In the genomic region with DNA sequence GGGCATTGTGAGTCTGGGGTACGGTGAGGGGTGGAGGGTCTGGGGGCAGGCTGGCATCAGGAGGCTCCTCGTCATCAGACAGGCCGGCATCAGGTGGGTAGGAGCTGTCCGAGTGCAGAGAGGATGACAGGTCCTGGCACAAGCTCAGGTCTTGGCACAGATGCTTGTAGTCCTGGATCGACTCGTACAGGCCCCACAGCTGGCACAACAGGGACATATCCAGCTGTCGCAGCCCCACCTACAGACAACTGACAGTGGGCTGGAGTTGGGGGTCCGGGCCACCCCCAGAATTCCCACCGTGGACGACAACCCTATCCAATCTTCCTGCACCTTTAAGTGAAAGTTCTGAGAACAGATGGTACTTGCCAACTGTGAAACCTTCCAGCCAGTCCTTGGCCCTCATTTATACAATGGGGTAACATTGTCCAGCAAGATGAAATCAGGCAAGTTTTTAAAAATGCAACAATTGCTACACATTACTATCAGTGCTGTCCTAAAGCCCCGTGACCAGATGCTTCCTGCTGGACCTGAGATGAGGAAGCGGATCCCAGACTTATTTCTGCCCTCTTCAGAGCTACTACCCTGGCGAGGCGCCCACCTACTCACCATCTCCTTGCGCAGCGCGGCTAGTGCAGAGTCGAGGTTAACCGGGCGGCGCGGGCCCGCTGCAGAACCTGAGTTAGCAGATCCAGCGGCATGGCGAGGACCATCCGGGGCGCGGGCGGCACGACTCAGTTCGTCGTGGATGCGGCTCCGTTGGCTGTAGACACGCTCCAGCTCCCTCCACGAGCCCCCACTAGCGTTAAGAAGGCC, we compare ENCODE assay signal across 8 mouse cellular contexts. TPM values are rescaled to one million over a fixed set of nuclear protein-coding genes. Genes with fewer than 3 reads are reported as not detected.
DNase-seq lines count a peak whose midpoint lies in the region; ATAC-seq and TF ChIP-seq lines count a peak whose summit lies in the region.

No protein-coding gene starts in this region.

- H3K4me2 ChIP-seq in intestine, postnatal 0 days (replicated peaks; ENCODE audit: low read depth) = peak overlapping the region; percentile 95
- peak overlapping the region; percentile 92 for H3K4me2 ChIP-seq in liver, embryonic 12.5 days
- peak overlapping the region; percentile 99 for H3K4me2 ChIP-seq in neural tube, embryonic 14.5 days (ENCODE audit: low read depth, low read length)

- intact Hi-C loops in gastrocnemius, postnatal 36 days (cut with DNase I) = loop anchor here (1.0 to 5.0 kb wide), 3 partner anchors 18 to 43 kb away; a partner anchor contains a TSS

- peak overlapping the region; percentile 87 for H3K9ac ChIP-seq in intestine, postnatal 0 days (ENCODE audit: low read depth, low read length)
- H3K9ac ChIP-seq in liver, embryonic 12.5 days = peak overlapping the region; percentile 98
- H3K9ac ChIP-seq in neural tube, embryonic 14.5 days (replicated peaks; ENCODE audit: low read depth, low read length) = peak overlapping the region; percentile 100

- no peak for DNase-seq in spleen, adult 2 months (ENCODE audit: low read depth in 1 of 2, low spot score in 2 of 2)
- no peak for DNase-seq in spleen, adult 18-20 months
- DNase-seq in cerebellum, adult 9-11 months = peak; percentile 76
- DNase-seq in gastrocnemius, postnatal 36 days = peak; percentile 48 to 73
- DNase-seq in c-Kit-positive CD71-positive TER-119-positive erythroid progenitor cells, embryonic 14.5 days (ENCODE audit: low spot score) = no peak

- H3K9me3 ChIP-seq in intestine, postnatal 0 days (ENCODE audit: control insufficient read depth) = no peaks in the 10 kb centered on the region
- no peaks in the 10 kb centered on the region for H3K9me3 ChIP-seq in liver, embryonic 12.5 days (replicated peaks)
- H3K9me3 ChIP-seq in neural tube, embryonic 14.5 days (ENCODE audit: control insufficient read depth, low read length) = no peaks in the 10 kb centered on the region

- H3K36me3 ChIP-seq in spleen, adult 2 months (ENCODE audit: control insufficient read depth, insufficient read depth, low read length) = no peaks in the 10 kb centered on the region
- H3K36me3 ChIP-seq in intestine, postnatal 0 days (ENCODE audit: control insufficient read depth, insufficient read depth) = 0 out of 2 replicates have a peak, but pooled peaks cover 2% of the 10 kb centered on the region
- H3K36me3 ChIP-seq in liver, embryonic 12.5 days = peaks cover 17% of the 10 kb centered on the region
- H3K36me3 ChIP-seq in neural tube, embryonic 14.5 days (ENCODE audit: control insufficient read depth, insufficient read depth, low read length) = no peaks in the 10 kb centered on the region; the same call in 1 of the 2 replicates

- ATAC-seq in intestine, postnatal 0 days = no peak
- no peak for ATAC-seq in liver, embryonic 12.5 days
- peak; percentile 47 for ATAC-seq in neural tube, embryonic 14.5 days (ENCODE audit: low read depth)

- H3K27ac ChIP-seq in spleen, adult 2 months (ENCODE audit: insufficient read depth, low read length) = peak overlapping the region; percentile 82
- H3K27ac ChIP-seq in intestine, postnatal 0 days (ENCODE audit: low read depth, low read length) = peak overlapping the region; percentile 69
- peak overlapping the region; percentile 97 for H3K27ac ChIP-seq in liver, embryonic 12.5 days
- H3K27ac ChIP-seq in neural tube, embryonic 14.5 days (ENCODE audit: low read depth, low read length) = peak overlapping the region; percentile 98

- no peak for TF ChIP-seq CTCF in spleen, adult 2 months (IDR thresholded peaks at IDR 0.05; ENCODE audit: extremely low read depth, insufficient read depth, insufficient read length, insufficient replicate concordance)
- no peak for TF ChIP-seq CTCF in intestine, postnatal 0 days (IDR thresholded peaks at IDR 0.05; ENCODE audit: low read depth)

- H3K4me3 ChIP-seq in spleen, adult 2 months (ENCODE audit: extremely low read depth, insufficient read depth, insufficient read length) = peak overlapping the region; percentile 79
- peak overlapping the region; percentile 84 for H3K4me3 ChIP-seq in intestine, postnatal 0 days (ENCODE audit: low read depth, low read length)
- peak overlapping the region; percentile 87 for H3K4me3 ChIP-seq in liver, embryonic 12.5 days
- peak overlapping the region; percentile 73 for H3K4me3 ChIP-seq in neural tube, embryonic 14.5 days (ENCODE audit: low read depth, low read length)

- WGBS in spleen, adult 2 months = 12% methylated on average over 37 of the region's 37 CpGs
- WGBS in intestine, postnatal 0 days = 9% methylated on average over 37 of the region's 37 CpGs
- WGBS in liver, embryonic 12.5 days (ENCODE audit: insufficient replicate concordance) = 12% methylated on average over 37 of the region's 37 CpGs
- 8% methylated on average over 37 of the region's 37 CpGs for WGBS in neural tube, embryonic 14.5 days

- no peak for TF ChIP-seq POLR2A in spleen, adult 2 months (IDR thresholded peaks at IDR 0.05; ENCODE audit: low read depth, low read length)

- H3K4me1 ChIP-seq in spleen, adult 2 months (ENCODE audit: control insufficient read depth, insufficient read depth, insufficient read length) = peaks cover 32% of the 10 kb centered on the region
- H3K4me1 ChIP-seq in intestine, postnatal 0 days (replicated peaks; ENCODE audit: control insufficient read depth, insufficient read depth, low read length) = peaks cover 17% of the 10 kb centered on the region
- H3K4me1 ChIP-seq in liver, embryonic 12.5 days = peaks cover 68% of the 10 kb centered on the region
- peaks cover 56% of the 10 kb centered on the region for H3K4me1 ChIP-seq in neural tube, embryonic 14.5 days (ENCODE audit: control insufficient read depth, insufficient read depth, low read length)

- H3K27me3 ChIP-seq in spleen, adult 2 months (ENCODE audit: control insufficient read depth, insufficient read depth, low read length) = no peaks in the 10 kb centered on the region
- no peaks in the 10 kb centered on the region for H3K27me3 ChIP-seq in intestine, postnatal 0 days (replicated peaks; ENCODE audit: control insufficient read depth, insufficient read depth, low read length)
- 0 out of 2 replicates have a peak, but pooled peaks cover 3% of the 10 kb centered on the region for H3K27me3 ChIP-seq in liver, embryonic 12.5 days (replicated peaks)
- H3K27me3 ChIP-seq in neural tube, embryonic 14.5 days (ENCODE audit: control insufficient read depth, insufficient read depth, low read length) = no peaks in the 10 kb centered on the region

RNA-seq across cellular contexts. Expression of a gene that starts 0.6 kb away (rescaled TPM):
- 124 and 173 TPM in 2 replicates for polyA plus RNA-seq in spleen, adult 2 months (2012; rRNA removed)
- 10 to 100 TPM; 19.7 to 22.8 TPM for total RNA-seq in gastrocnemius, postnatal 36 days (2021)
- polyA plus RNA-seq in intestine, postnatal 0 days (2015; fragmentation: Nextera tagmentation; extraction: Ambion mirVana) = 48.5 and 48.9 TPM in 2 replicates
- 45.1 and 45.3 TPM in 2 replicates for polyA plus RNA-seq in liver, embryonic 12.5 days (2016; fragmentation: Nextera tagmentation; extraction: Ambion mirVana)
- 145 and 152 TPM in 2 replicates for polyA plus RNA-seq in neural tube, embryonic 14.5 days (2014; fragmentation: Nextera tagmentation; extraction: Ambion mirVana)

RNA-seq across cellular contexts. Expression of a gene that starts 2.7 kb away (rescaled TPM):
- 94.6 and 101 TPM in 2 replicates for polyA plus RNA-seq in spleen, adult 2 months (2012; rRNA removed)
- 100 to 1,000 TPM; 235 to 261 TPM for total RNA-seq in gastrocnemius, postnatal 36 days (2021)
- 49.8 and 51.0 TPM in 2 replicates for polyA plus RNA-seq in intestine, postnatal 0 days (2015; fragmentation: Nextera tagmentation; extraction: Ambion mirVana)
- 122 and 124 TPM in 2 replicates for polyA plus RNA-seq in liver, embryonic 12.5 days (2016; fragmentation: Nextera tagmentation; extraction: Ambion mirVana)
- 7.8 and 8.9 TPM in 2 replicates for polyA plus RNA-seq in neural tube, embryonic 14.5 days (2014; fragmentation: Nextera tagmentation; extraction: Ambion mirVana)

RNA-seq across cellular contexts. Expression of a gene that starts 11.9 kb away (rescaled TPM):
- polyA plus RNA-seq in spleen, adult 2 months (2012; rRNA removed) = 22.5 and 25.8 TPM in 2 replicates
- 10 to 100 TPM; 43.4 to 44.2 TPM for total RNA-seq in gastrocnemius, postnatal 36 days (2021)
- 11.9 and 15.6 TPM in 2 replicates for polyA plus RNA-seq in intestine, postnatal 0 days (2015; fragmentation: Nextera tagmentation; extraction: Ambion mirVana)
- polyA plus RNA-seq in liver, embryonic 12.5 days (2016; fragmentation: Nextera tagmentation; extraction: Ambion mirVana) = 3.7 and 3.8 TPM in 2 replicates
- polyA plus RNA-seq in neural tube, embryonic 14.5 days (2014; fragmentation: Nextera tagmentation; extraction: Ambion mirVana) = 14.0 and 25.7 TPM in 2 replicates

RNA-seq across cellular contexts. Expression of a gene that starts 24.7 kb away (rescaled TPM):
- 0.19 and 0.39 TPM in 2 replicates for polyA plus RNA-seq in spleen, adult 2 months (2012; rRNA removed)
- not detected for total RNA-seq in gastrocnemius, postnatal 36 days (2021)
- polyA plus RNA-seq in intestine, postnatal 0 days (2015; fragmentation: Nextera tagmentation; extraction: Ambion mirVana) = 0.12 and 0.21 TPM in 2 replicates
- polyA plus RNA-seq in liver, embryonic 12.5 days (2016; fragmentation: Nextera tagmentation; extraction: Ambion mirVana) = 0.18 and 0.19 TPM in 2 replicates
- not detected in 2 replicates for polyA plus RNA-seq in neural tube, embryonic 14.5 days (2014; fragmentation: Nextera tagmentation; extraction: Ambion mirVana)

RNA-seq across cellular contexts. Expression of a gene that starts 40.1 kb away (rescaled TPM):
- 195 and 236 TPM in 2 replicates for polyA plus RNA-seq in spleen, adult 2 months (2012; rRNA removed)
- 10 to 100 TPM; 12.2 to 15.2 TPM for total RNA-seq in gastrocnemius, postnatal 36 days (2021)
- polyA plus RNA-seq in intestine, postnatal 0 days (2015; fragmentation: Nextera tagmentation; extraction: Ambion mirVana) = 9.3 and 12.7 TPM in 2 replicates
- polyA plus RNA-seq in liver, embryonic 12.5 days (2016; fragmentation: Nextera tagmentation; extraction: Ambion mirVana) = 18.4 and 18.6 TPM in 2 replicates
- polyA plus RNA-seq in neural tube, embryonic 14.5 days (2014; fragmentation: Nextera tagmentation; extraction: Ambion mirVana) = 34.4 and 34.5 TPM in 2 replicates

Comparison
In these comparisons a context has a peak if more than half of its experiments do, and no peak if none do; other contexts are left out.
1. DNase-seq: peak in cerebellum, adult 9-11 months (single experiment) and gastrocnemius, postnatal 36 days (2 of 2); none in spleen, adult 2 months (0 of 2), spleen, adult 18-20 months (0 of 2) and c-Kit-positive CD71-positive TER-119-positive erythroid progenitor cells, embryonic 14.5 days (single experiment).
2. Peak in every context shown above with its lines, with median percentiles within 50 percentile points of each other: H3K27ac ChIP-seq, H3K4me3 ChIP-seq, H3K4me2 ChIP-seq and H3K9ac ChIP-seq.